Mouse (Mus musculus): Measurements from ENCODE around the gene Cse1l.

Cse1l gene

GRCm38 (mm10) chr2:166900792-166901505 is 4.9 kb upstream of the Cse1l start:
- DNase-seq (ENCODE audit: low spot score): no peak

DNA sequence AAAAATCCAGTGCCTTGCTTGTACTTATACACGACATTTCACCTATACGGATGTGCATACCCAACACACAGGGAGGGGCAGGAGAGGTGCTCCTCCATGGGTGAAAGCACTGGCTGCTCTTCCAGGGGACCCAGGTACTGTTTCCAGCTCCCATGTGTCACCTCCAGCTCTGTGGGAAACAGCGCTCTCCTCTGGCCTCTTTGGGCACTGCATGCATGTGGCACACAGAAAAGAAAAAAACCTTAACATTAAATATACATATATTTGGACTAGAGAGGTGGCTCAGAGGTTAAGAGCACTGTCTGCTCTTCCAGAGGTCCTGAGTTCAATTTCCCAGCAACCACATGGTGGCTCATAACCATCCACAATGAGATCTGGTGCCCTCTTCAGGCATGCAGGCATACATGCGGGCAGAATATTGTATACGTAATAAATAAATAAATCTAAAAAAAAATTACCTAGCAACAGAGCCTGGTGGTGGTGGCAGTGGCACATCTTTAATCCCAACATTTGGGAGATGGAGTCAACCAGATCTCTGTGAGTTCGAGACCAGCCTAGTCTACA is 2.0 kb upstream of the Cse1l start:
- no peak for DNase-seq (ENCODE audit: low spot score)

DNA sequence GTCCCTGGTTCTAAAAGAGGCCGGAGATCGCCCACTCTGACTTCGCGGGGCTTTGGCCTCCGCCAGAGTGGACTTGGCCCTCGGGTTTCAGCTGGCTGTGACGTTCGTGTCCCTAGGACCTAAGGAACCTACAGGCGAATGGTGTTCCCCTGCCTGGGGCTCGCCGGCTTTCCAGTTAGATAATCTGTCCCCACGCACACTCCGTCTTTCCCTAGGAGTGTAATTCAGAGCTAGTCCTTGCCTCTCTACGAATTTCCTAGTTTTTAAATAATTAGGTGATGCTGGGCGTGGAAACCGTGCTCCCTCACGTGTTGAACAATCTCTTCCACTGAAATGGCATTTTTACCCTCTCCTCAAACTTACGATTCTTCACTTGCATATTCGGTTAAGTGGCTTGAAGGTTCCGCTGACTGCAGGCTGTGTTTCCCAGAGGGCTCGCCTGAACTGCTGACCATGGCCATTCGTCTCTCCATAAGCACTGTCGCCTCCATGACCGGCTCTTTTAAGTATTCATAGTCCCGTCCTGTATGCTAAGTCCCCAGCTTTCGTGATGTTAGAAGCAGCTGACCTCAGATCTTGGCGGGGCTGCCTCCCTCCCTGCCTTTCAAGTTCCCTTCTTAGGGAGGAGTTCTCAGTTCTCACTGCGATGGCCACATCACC is 813 bp downstream of the Cse1l start:
- DNase-seq (ENCODE audit: low spot score): peak; percentile 42

GRCm38 (mm10) chr2:166909729-166910128 is 3.9 kb downstream of the Cse1l start:
- DNase-seq (ENCODE audit: low spot score): no peak

GRCm38 (mm10) chr2:166910536-166910935 is 4.7 kb downstream of the Cse1l start:
- DNase-seq (ENCODE audit: low spot score): no peak

- no peak for DNase-seq (ENCODE audit: low spot score)
These were observed 18.1 kb downstream of the Cse1l start for GRCm38 (mm10) chr2:166923971-166924370.

DNA sequence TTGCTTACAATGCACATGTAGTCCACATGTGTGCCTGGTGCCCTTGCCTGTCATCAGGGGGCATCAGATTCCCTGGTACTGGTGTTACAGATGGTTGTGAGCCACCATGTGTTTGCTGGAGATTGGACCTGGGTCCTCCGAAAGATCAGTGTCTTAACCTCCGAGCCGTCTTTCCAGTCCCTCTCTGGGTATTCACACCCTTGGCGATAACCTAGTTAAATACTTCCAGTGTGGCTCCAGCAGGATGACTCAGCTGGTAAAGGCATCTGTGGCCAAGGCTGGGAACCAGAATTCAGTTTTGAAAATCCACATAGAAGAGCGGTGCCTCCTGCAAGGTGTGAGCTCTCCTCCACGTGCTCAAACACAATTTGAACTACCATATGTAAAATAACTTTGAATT is 28.1 kb downstream of the Cse1l start:
- no peak for DNase-seq (ENCODE audit: low spot score)

- DNase-seq (ENCODE audit: low spot score): no peak
These were observed 28.6 kb downstream of the Cse1l start for GRCm38 (mm10) chr2:166934416-166934815.

DNA sequence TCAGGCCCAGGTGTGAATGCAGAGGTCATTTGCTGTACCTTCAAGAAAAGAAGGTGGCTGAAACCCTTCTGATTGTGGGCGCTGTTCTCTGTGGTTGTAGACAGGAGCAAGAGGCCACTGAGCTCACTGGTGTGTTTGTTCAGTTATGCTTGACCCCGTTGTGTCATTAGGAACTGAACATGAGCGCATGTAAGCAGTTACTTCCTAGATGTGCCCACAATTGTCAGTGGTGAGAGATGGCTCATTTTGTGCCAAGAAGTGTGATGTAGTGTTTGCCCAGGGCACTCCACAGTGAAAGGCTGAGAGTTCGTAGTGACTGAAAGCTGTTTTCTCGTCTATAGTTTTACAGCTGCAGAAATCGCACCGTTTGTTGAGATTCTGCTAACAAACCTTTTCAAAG is 29.7 kb downstream of the Cse1l start:
- DNase-seq (ENCODE audit: low spot score): no peak

- DNase-seq (ENCODE audit: low spot score): no peak
These were observed 30.3 kb downstream of the Cse1l start for GRCm38 (mm10) chr2:166936166-166936565.

DNA sequence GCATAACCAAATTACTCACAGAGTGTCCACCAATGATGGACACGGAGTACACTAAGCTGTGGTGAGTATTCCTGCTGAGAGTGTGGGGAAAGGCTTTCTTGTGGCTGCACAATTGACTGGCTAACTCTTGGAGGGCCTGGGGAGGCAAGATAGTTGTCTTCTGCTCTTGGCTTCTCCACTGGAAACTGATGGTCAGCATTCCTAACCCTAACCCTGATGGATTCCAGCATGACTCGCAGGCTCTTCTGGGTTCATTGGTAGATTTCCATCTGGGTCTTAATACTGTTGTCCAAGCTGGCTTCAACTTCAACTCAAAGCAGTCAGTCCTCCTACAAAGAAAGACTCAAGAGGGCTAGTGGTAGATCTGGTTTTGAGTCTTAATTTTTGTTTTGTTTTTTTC is 37.3 kb downstream of the Cse1l start:
- no peak for DNase-seq (ENCODE audit: low spot score)

- no peak for DNase-seq (ENCODE audit: low spot score)
These were observed 38.5 kb downstream of the Cse1l start for GRCm38 (mm10) chr2:166944346-166944745.

- peak; percentile 53 for DNase-seq (ENCODE audit: low spot score)
These were observed 39.6 kb downstream of the Cse1l start for GRCm38 (mm10) chr2:166945456-166945855.

DNA sequence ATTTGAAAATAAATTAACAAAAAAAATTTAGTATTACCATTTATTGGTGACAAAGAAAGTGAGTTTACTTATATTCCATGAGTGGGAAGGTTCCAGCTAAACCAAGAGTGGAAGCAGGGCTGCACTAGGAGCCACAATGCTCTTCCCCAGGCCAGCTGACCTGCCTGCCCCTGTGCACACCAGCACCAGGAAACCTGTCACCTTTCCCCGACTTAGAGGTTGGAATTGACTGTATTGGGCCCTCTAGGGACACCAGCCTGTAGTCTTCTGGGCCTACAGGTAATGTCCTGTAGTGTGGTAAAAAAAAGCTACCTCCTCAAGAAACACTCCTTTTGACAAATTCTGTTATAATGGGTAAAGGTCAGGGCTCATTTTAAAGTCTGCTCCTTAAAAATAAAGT is 42.4 kb downstream of the Cse1l start:
- DNase-seq (ENCODE audit: low spot score): no peak

- DNase-seq (ENCODE audit: low spot score): no peak
These were observed 43.1 kb downstream of the Cse1l start for GRCm38 (mm10) chr2:166948936-166949335.

DNA sequence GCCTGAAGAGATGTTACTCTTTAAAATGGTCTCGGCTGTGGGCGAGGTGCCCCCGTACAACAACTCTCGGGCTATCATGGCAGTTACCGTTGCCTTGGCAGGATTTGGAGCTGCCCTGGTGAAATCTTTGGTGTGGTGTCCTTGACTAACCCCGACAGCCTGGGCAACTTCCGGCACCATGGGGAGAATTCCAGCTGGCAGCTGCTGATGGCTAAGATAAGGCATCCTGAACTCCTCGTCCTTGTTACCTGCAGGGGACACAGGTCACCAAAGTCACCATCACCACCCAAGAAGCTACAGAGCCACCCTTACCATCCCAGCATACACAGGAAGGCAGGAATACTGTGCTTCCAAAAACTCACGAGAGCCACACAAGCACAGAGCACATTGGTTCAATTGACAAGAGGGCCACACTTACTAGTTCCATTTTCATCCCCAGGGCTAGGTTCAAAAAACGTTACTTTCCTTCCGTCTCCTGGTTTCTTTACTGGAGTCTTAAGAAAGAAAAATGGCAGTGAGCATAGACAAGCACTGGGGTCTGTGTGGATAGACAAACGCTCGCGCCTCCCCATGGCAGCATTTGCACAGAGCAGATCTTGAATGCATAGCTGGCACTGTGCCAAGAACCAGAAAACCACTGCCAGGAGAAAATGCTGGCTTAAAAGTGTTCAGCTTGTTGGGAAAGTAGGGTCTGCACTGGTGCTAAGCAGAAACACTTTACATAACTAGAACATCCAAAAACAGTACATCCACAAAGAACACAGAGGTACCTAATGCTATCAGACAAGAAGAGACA is 45.2 kb downstream of the Cse1l start:
- DNase-seq (ENCODE audit: low spot score): no peak

- DNase-seq (ENCODE audit: low spot score): no peak
These were observed 46.3 kb downstream of the Cse1l start for GRCm38 (mm10) chr2:166952151-166952550.

GRCm38 (mm10) chr2:166956805-166957204 is 51.0 kb downstream of the Cse1l start:
- DNase-seq (ENCODE audit: low spot score): peak; percentile 69

GRCm38 (mm10) chr2:166960648-166961330 is 54.9 kb downstream of the Cse1l start:
- DNase-seq (ENCODE audit: low spot score): no peak

- DNase-seq (ENCODE audit: low spot score): no peak
These were observed 57.4 kb downstream of the Cse1l start for GRCm38 (mm10) chr2:166963257-166963656.

DNA sequence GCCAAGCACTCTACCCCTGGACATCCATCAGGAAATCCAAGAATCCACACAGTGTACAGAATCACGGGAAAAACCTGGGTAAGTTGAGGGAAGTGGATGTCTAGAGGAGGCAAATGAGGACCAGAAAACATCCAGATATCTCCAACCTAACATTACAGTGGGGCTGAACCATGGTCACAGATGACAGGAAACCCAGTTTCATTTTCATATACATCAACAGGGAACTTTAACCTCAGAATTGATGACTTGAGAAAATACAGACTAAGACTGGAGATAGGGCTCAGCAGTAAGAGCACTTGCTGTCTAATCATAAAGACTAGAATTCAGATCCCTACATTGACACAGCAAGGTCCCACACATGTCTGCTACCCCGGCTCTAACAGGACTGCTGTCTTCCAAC is 58.9 kb downstream of the Cse1l start:
- no peak for DNase-seq (ENCODE audit: low spot score)

DNA sequence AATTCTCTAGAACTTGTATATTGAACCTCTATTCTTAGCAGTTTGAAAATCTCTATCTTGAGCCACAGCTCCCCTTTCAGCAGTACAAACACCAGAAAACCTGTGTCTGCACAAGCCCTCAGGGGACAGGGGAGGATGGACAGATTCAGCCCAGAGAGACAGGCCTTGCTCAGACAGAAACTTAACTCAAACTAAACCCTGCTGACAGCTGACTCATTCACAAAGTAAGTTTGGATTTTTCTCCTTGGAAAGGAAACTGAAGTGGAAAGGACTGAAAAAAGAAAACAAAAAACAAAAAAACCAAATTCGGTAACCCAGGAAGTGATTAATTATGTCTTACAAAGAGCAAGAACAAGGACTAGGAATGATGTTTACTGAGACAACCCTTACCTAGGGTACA is 67.3 kb downstream of the Cse1l start:
- no peak for DNase-seq (ENCODE audit: low spot score)
